Mouse (Mus musculus): ENCODE measurements around the gene Synj2. TPM values are rescaled to one million over a fixed set of nuclear protein-coding genes. Genes with fewer than 3 reads are reported as not detected.

Gene Synj2
- polyA plus RNA-seq, 1 experiment from 2014 or later, result 3.2 TPM

Other genes starting within 250 kb of the Synj2 start
- gene Snx9, start 100.0 kb upstream of the Synj2 start, polyA plus RNA-seq (2015; fragmentation: Nextera tagmentation; extraction: Ambion mirVana), result 23.8 and 25.1 TPM in 2 replicates
- gene Serac1, start 138.5 kb downstream of the Synj2 start, polyA plus RNA-seq (2015; fragmentation: Nextera tagmentation; extraction: Ambion mirVana), result 4.4 TPM in 2 replicates
- 172 and 179 TPM in 2 replicates for gene Gtf2h5, start 138.5 kb downstream of the Synj2 start, polyA plus RNA-seq (2015; fragmentation: Nextera tagmentation; extraction: Ambion mirVana)
- 56.0 and 72.9 TPM in 2 replicates for gene Tulp4, start 165.2 kb downstream of the Synj2 start, polyA plus RNA-seq (2015; fragmentation: Nextera tagmentation; extraction: Ambion mirVana)